Mouse (Mus musculus) bone marrow macrophage, adult 2 months (primary cell): ENCODE data around the gene Gm2075.
"Not testable (repeated sequence)": the region's sequence is repeated elsewhere in the genome, so short reads cannot be mapped to it uniquely, and the experiment has no call there.

Experiments used
- CTCF ChIP-seq: IDR thresholded peaks from 2 replicates; pipeline ENCODE4 v1.5.1; 2012; ENCODE audit warnings: low read depth, mild to moderate bottlenecking, low read length, moderate library complexity
- POLR2A ChIP-seq: IDR thresholded peaks from 2 replicates; pipeline ENCODE4 v1.6.1; 2012; ENCODE audit warnings: mild to moderate bottlenecking, low read depth, low read length, borderline replicate concordance

GRCm38 (mm10) chr12:87984000-87984399, 27.6 kb upstream of the Gm2075 start:
- TF ChIP-seq CTCF, POLR2A: not testable (repeated sequence)
